Mouse (Mus musculus) E14TG2a.4 (cell line): ENCODE measurements at regions not wholly inside any gene's neighbourhood (a gene's known extent, or its start where the extent isn't known, plus 50 kb on each side); places are given as distances from the start of the nearest gene placed in this dataset.
"Not testable (repeated sequence)": the region's sequence is repeated elsewhere in the genome, so short reads cannot be mapped to it uniquely, and the experiment has no call there.

Experiments
- H3K27me3 ChIP-seq: 2 replicates; pipeline ENCODE4 v1.6.1; 2014; ENCODE audit warnings: low read length, control low read depth; ENCODE audit not compliant: insufficient read depth
- H3K36me3 ChIP-seq: 2 replicates; pipeline ENCODE4 v1.6.1; 2014; ENCODE audit warnings: low read length, control low read depth; ENCODE audit not compliant: insufficient read depth
- H3K4me1 ChIP-seq: replicated peaks from 2 replicates; pipeline ENCODE4 v1.6.1; 2014; ENCODE audit warnings: low read depth, low read length, control low read depth
- H3K4me3 ChIP-seq: replicated peaks from 2 replicates; pipeline ENCODE4 v1.5.1; 2014; ENCODE audit warnings: mild to moderate bottlenecking, low read length
- H3K9me3 ChIP-seq: 2 replicates; pipeline ENCODE4 v1.6.1; 2014; ENCODE audit warnings: low read length, control low read depth
- CTCF ChIP-seq: conservative IDR thresholded peaks from 2 replicates; pipeline ENCODE4 v1.5.1; 2014; ENCODE audit warnings: low read length
- NANOG ChIP-seq: IDR thresholded peaks from 2 replicates; pipeline ENCODE4 v1.6.1; 2014; ENCODE audit warnings: borderline replicate concordance, low read length, mixed read lengths
- POU5F1 ChIP-seq: IDR thresholded peaks from 2 replicates; pipeline ENCODE4 v1.6.1; 2014; ENCODE audit warnings: low read length, borderline replicate concordance

DNA sequence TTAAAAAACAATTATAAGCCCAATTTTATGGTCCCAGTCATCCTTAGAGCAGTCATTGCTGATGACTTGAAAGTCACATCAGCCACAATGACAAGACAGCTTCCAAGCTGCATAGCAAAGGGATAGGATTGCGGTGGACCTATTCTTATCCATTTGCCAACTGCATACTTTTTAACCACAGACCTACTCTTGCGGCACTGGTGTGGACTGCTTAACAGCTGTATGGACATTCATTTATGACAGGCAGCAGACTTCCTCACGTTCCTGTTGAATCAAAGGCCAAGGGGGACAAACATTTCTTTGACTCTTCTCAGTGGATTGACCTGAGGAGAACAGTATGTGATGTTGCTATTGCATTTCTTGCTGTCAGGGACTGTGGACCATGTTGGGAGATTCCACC is 233.5 kb downstream of the Adgrg6 start:
- Histone ChIP-seq H3K9me3 (no peaks in the 10 kb centered on the region), H3K4me3 (no peak overlapping the region), H3K36me3 (no peaks in the 10 kb centered on the region), H3K4me1 (no peaks in the 10 kb centered on the region), H3K27me3 (no peaks in the 10 kb centered on the region)
- TF ChIP-seq POU5F1: no peak

DNA sequence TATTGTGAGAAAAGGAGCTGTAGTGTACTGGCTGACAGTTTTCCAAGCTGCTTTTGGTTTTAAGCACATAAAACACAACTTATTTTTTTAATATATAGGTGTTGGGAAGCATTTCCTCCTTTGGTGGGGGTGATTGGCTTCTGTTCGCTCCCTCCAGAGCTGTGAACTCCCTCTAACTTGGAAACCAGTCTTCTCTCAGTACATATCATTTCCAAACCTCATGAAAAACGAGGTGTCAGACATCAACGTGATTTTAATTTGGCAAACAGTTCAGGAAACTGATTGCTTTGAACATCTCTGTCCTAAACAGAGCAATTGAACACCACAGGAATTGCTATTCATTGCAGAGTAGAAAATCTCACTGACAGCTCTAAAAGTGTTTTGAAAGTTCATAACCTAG is 238.6 kb downstream of the Adgrg6 start:
- no peaks in the 10 kb centered on the region for H3K27me3 ChIP-seq
- H3K4me1 ChIP-seq: no peaks in the 10 kb centered on the region
- TF ChIP-seq POU5F1: no peak
- no peak for TF ChIP-seq CTCF
- no peak for TF ChIP-seq NANOG
- no peak overlapping the region for H3K4me3 ChIP-seq
- no peaks in the 10 kb centered on the region for H3K9me3 ChIP-seq
- no peaks in the 10 kb centered on the region for H3K36me3 ChIP-seq

DNA sequence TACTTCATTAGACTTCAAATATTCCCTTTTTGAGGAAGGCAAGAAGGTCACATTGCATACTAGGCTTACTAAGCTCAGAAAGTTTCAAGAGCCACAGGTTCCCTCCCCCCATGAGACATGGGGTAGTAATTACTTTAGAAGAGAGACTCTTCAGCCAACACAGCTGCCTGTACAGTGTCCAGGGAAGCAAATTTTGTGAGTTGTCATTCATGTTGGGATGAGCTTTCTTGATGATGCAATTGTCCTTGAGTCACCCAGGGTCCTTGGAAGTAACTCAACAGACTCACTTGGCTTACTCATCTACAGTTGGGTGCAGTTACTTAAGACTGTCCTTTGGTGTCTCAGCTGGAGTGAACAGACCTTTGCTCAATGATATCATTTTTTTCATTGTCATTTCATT is 242.0 kb downstream of the Adgrg6 start:
- H3K36me3 ChIP-seq: no peaks in the 10 kb centered on the region
- no peaks in the 10 kb centered on the region for H3K4me1 ChIP-seq
- H3K9me3 ChIP-seq: no peaks in the 10 kb centered on the region
- H3K27me3 ChIP-seq: no peaks in the 10 kb centered on the region
- TF ChIP-seq CTCF (no peak), NANOG (no peak), POU5F1 (no peak)
- H3K4me3 ChIP-seq: no peak overlapping the region

DNA sequence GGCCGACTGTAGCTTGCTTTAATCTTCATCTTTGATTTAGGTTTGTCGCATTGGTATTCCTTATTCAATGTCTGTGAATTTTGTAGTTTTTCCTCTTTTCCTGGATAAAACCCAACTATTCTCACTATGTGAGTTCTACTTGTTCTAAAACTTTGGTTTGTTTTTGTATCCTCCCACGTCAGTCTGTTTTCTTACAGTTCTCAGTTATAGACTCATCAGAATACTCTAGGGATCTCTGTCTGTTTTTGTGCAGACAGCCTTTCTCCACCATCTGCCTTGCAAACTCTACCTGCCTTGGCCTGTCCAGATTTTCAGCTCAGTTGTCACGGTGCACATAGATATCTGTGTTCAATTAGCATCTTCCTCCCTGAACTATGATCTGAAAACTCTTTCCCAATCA is 249.3 kb downstream of the Adgrg6 start:
- Histone ChIP-seq H3K36me3 (no peaks in the 10 kb centered on the region), H3K4me3 (no peak overlapping the region), H3K4me1 (no peaks in the 10 kb centered on the region), H3K27me3 (no peaks in the 10 kb centered on the region), H3K9me3 (peaks cover 15% of the 10 kb centered on the region)
- TF ChIP-seq CTCF (no peak), NANOG (no peak), POU5F1 (no peak)

DNA sequence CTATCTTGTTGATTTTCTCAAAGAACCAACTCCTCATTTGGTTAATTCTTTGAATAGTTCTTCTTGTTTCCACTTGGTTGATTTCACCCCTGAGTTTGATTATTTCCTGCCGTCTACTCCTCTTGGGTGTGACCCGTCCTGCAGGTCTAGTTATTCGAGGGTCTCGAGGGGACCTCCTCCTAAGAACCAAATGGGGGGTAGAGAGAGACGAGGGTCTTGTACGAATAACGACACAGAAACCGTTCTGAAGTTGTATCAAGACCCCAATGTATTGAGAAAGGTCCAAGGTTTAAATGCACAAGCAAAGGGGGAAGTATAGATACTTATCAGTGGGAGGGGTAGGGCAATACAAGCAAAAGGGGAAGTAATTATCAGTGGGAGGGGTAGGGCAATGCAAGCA is 252.8 kb downstream of the Adgrg6 start:
- not testable (repeated sequence) for H3K27me3 ChIP-seq, H3K4me3 ChIP-seq, H3K4me1 ChIP-seq, H3K36me3 ChIP-seq
- H3K9me3 ChIP-seq: peaks cover 23% of the 10 kb centered on the region

DNA sequence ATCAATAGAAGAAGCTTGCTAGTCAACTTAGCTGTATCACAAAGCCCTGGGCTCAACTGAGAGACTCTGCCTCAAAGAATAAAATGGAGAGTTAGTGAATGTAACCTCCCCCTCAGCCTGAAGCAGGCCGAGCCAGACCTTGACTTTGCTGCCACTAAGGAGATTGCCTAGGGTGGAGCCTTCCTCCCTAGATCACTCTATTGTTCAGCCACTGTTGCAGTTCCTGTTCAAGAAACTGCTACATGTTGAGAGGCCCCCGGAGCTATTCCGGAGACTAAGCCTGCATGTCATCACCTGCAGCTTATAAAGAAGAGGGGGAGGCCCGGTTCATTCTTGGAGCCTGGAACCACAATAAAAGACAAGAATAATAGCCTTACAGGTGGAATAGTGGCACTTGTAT is 257.9 kb downstream of the Adgrg6 start:
- TF ChIP-seq POU5F1 (no peak), NANOG (no peak), CTCF (no peak)
- no peaks in the 10 kb centered on the region for H3K27me3 ChIP-seq
- no peaks in the 10 kb centered on the region for H3K36me3 ChIP-seq
- H3K9me3 ChIP-seq: peaks cover 15% of the 10 kb centered on the region
- H3K4me1 ChIP-seq: no peaks in the 10 kb centered on the region
- no peak overlapping the region for H3K4me3 ChIP-seq

DNA sequence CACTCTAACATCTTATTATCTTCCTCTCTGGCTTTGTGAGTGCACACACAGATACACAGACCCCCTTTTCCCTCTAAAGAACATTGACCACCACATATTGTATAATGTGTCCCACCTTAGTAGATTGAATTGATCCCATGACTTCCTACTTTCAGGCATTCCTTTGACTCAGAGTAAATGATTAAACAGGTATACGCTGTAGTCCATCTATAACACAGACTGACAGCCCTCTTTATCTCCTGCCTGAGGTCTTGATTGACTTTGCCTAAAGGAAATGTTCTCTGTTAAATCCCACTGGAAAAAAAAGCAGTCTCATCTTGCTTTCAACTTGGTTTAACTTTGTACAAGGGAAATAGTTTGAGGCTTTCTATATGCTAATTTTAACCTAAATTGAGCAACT is 268.8 kb downstream of the Adgrg6 start:
- H3K4me3 ChIP-seq: no peak overlapping the region
- no peaks in the 10 kb centered on the region for H3K4me1 ChIP-seq
- TF ChIP-seq CTCF: no peak
- TF ChIP-seq POU5F1: no peak
- TF ChIP-seq NANOG: no peak
- no peaks in the 10 kb centered on the region for H3K27me3 ChIP-seq
- no peaks in the 10 kb centered on the region for H3K9me3 ChIP-seq
- no peaks in the 10 kb centered on the region for H3K36me3 ChIP-seq

DNA sequence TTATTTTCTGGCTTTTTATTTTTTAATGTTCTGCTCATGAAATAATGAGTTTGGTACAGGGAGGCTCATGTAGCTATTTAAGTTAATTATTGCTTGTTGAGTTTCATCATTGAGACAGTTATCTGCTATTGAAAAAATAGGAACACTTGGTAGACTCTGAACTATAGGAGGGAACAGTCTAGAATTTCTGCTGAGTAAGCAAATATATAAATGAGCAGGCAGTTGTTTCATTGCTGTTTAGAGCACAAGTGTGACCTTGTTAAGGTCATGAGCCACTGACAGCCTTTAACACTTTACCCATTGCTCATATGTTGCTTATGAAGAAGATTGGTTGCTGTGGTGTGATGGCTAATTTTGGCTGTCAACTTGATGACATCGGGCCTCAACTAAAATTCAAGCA is 270.0 kb downstream of the Adgrg6 start:
- Histone ChIP-seq H3K9me3 (no peaks in the 10 kb centered on the region), H3K36me3 (no peaks in the 10 kb centered on the region), H3K4me3 (no peak overlapping the region), H3K4me1 (peaks cover 2% of the 10 kb centered on the region; the same call in 1 of the 2 replicates), H3K27me3 (no peaks in the 10 kb centered on the region)
- TF ChIP-seq NANOG: no peak
- TF ChIP-seq POU5F1: no peak
- no peak for TF ChIP-seq CTCF

DNA sequence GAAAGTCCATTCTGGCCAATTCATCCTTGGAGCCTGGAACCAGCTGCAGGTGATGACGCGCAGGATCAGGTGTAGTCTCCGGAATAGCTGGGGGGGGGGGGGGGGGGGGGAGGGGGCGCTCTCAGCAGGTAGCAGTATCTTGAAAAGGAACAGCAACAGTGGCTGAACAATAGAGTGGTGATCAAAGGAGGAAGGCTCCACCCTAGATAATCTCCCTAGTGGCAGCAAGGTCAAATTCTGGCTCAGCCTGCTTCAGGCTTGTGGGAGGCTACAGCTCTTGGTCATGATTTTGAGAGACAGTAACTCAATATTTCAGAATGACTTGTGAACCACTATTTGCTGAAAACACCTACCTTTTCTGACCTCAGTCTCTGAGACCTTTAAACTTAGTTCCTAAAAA is 275.5 kb downstream of the Adgrg6 start:
- Histone ChIP-seq H3K27me3 (no peaks in the 10 kb centered on the region; the same call in 1 of the 2 replicates), H3K9me3 (no peaks in the 10 kb centered on the region), H3K4me1 (peaks cover 15% of the 10 kb centered on the region; the same call in 1 of the 2 replicates), H3K36me3 (no peaks in the 10 kb centered on the region), H3K4me3 (no peak overlapping the region)
- TF ChIP-seq NANOG (no peak), POU5F1 (no peak), CTCF (no peak)

DNA sequence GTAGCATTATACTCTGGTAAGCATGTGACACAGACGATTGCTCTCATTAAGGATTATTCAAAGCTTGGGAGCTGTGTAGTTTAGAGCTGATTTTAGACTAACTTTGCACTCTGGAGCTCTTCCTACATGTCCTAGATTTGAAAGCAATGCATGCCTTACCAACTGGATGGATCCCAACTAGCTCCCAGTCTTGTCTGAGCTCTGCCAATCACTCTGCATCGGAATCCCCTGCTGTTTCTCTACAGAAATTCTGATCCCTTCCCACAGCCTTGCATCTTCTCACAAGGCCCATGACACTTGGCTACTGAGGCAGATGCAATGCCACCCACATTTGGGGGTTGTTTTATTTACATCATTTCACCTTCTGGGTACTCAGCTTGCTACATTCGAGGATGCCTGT is 277.8 kb downstream of the Adgrg6 start:
- TF ChIP-seq CTCF (no peak), POU5F1 (no peak), NANOG (no peak)
- no peaks in the 10 kb centered on the region for H3K9me3 ChIP-seq
- peaks cover 2% of the 10 kb centered on the region; the same call in 1 of the 2 replicates for H3K27me3 ChIP-seq
- peaks cover 15% of the 10 kb centered on the region; the same call in 1 of the 2 replicates for H3K4me1 ChIP-seq
- no peak overlapping the region for H3K4me3 ChIP-seq
- no peaks in the 10 kb centered on the region for H3K36me3 ChIP-seq
